Mouse (Mus musculus) NIH3T3 (cell line): ENCODE measurements around the gene Rmnd1.

Source experiments
- DNase-seq: peaks from one replicate; pipeline ENCODE4 v3.0.0-alpha.2; 2012; ENCODE audit warnings: low read depth

The Rmnd1 gene

GRCm38 (mm10) chr10:4354371-4355260 is 77.6 kb downstream of the Rmnd1 start:
- no peak for DNase-seq
